Mouse (Mus musculus): ENCODE results near the gene Ranbp10. TPM values are rescaled to one million over a fixed set of nuclear protein-coding genes. Genes with fewer than 3 reads are reported as not detected.

The Ranbp10 gene
- polyA plus RNA-seq (2011; ENCODE audit: insufficient read length, low read depth, missing spikeins) = 18.4 and 18.6 TPM in 2 replicates

GRCm38 (mm10) chr8:105826861-105827848 is at the start of gene Ranbp10, which contains the start of gene Tsnaxip1:
Gene Ranbp10, minus strand, starts transcription at chr8:105827350.
Gene Tsnaxip1, plus strand, starts transcription at chr8:105827731.
- TF ChIP-seq CTCF (IDR thresholded peaks at IDR 0.05; ENCODE audit: borderline replicate concordance, insufficient read depth, low read length) (no peak), POLR2A (IDR thresholded peaks at IDR 0.05; ENCODE audit: low read depth, low read length) (peak; percentile 87)
- Histone ChIP-seq H3K4me1 (ENCODE audit: control insufficient read depth, insufficient read depth, low read length) (no peaks in the 10 kb centered on the region), H3K27ac (ENCODE audit: insufficient read depth, low read length) (peak within 1 kb of the TSS; percentile 58), H3K4me3 (ENCODE audit: insufficient read depth, low read length) (peak within 1 kb of the TSS; percentile 84)

GRCm38 (mm10) chr8:105874301-105874700 is 47.2 kb upstream of the Ranbp10 start:
- Histone ChIP-seq H3K4me3 (ENCODE audit: insufficient read depth, low read length) (no peak overlapping the region), H3K4me1 (ENCODE audit: control insufficient read depth, insufficient read depth, low read length) (peaks cover 14% of the 10 kb centered on the region), H3K27ac (ENCODE audit: insufficient read depth, low read length) (peak overlapping the region; percentile 91)
- TF ChIP-seq CTCF (IDR thresholded peaks at IDR 0.05; ENCODE audit: borderline replicate concordance, insufficient read depth, low read length) (no peak), POLR2A (IDR thresholded peaks at IDR 0.05; ENCODE audit: low read depth, low read length) (no peak)

- no peak overlapping the region for H3K4me3 ChIP-seq (ENCODE audit: insufficient read depth, low read length)
- no peak overlapping the region for H3K27ac ChIP-seq (ENCODE audit: insufficient read depth, low read length)
- TF ChIP-seq POLR2A (IDR thresholded peaks at IDR 0.05; ENCODE audit: low read depth, low read length) (no peak), CTCF (IDR thresholded peaks at IDR 0.05; ENCODE audit: borderline replicate concordance, insufficient read depth, low read length) (peak; percentile 30; the same call in 1 of the 2 replicates)
- H3K4me1 ChIP-seq (ENCODE audit: control insufficient read depth, insufficient read depth, low read length) = peaks cover 5% of the 10 kb centered on the region; the same call in 1 of the 2 replicates
Measured at GRCm38 (mm10) chr8:105866364-105867029, 39.3 kb upstream of the Ranbp10 start.

- no peak for TF ChIP-seq CTCF (IDR thresholded peaks at IDR 0.05; ENCODE audit: borderline replicate concordance, insufficient read depth, low read length)
- no peak for TF ChIP-seq POLR2A (IDR thresholded peaks at IDR 0.05; ENCODE audit: low read depth, low read length)
- Histone ChIP-seq H3K4me1 (ENCODE audit: control insufficient read depth, insufficient read depth, low read length) (peaks cover 7% of the 10 kb centered on the region; the same call in 1 of the 2 replicates), H3K4me3 (ENCODE audit: insufficient read depth, low read length) (peak overlapping the region; percentile 74), H3K27ac (ENCODE audit: insufficient read depth, low read length) (peak overlapping the region; percentile 30)
Measured at GRCm38 (mm10) chr8:105861951-105862350, 34.8 kb upstream of the Ranbp10 start.

- TF ChIP-seq POLR2A (IDR thresholded peaks at IDR 0.05; ENCODE audit: low read depth, low read length) = peak; percentile 84
- no peak for TF ChIP-seq CTCF (IDR thresholded peaks at IDR 0.05; ENCODE audit: borderline replicate concordance, insufficient read depth, low read length)
- H3K27ac ChIP-seq (ENCODE audit: insufficient read depth, low read length) = peak within 1 kb of the TSS; percentile 70
- H3K4me3 ChIP-seq (ENCODE audit: insufficient read depth, low read length) = peak within 1 kb of the TSS; percentile 74
- H3K4me1 ChIP-seq (ENCODE audit: control insufficient read depth, insufficient read depth, low read length) = peaks cover 8% of the 10 kb centered on the region; the same call in 1 of the 2 replicates
Measured at GRCm38 (mm10) chr8:105860143-105860981, 33.2 kb upstream of the Ranbp10 start, which contains the start of gene Nutf2. Gene Nutf2, plus strand, starts transcription at chr8:105860580.

GRCm38 (mm10) chr8:105859314-105859713 is 32.2 kb upstream of the Ranbp10 start:
- TF ChIP-seq POLR2A (IDR thresholded peaks at IDR 0.05; ENCODE audit: low read depth, low read length) (no peak), CTCF (IDR thresholded peaks at IDR 0.05; ENCODE audit: borderline replicate concordance, insufficient read depth, low read length) (no peak)
- Histone ChIP-seq H3K4me1 (ENCODE audit: control insufficient read depth, insufficient read depth, low read length) (peaks cover 8% of the 10 kb centered on the region; the same call in 1 of the 2 replicates), H3K27ac (ENCODE audit: insufficient read depth, low read length) (peak overlapping the region; percentile 70; the same call in 1 of the 2 replicates), H3K4me3 (ENCODE audit: insufficient read depth, low read length) (no peak overlapping the region)

GRCm38 (mm10) chr8:105858495-105858894 is 31.3 kb upstream of the Ranbp10 start:
- H3K27ac ChIP-seq (ENCODE audit: insufficient read depth, low read length) = no peak overlapping the region
- peaks cover 4% of the 10 kb centered on the region; the same call in 1 of the 2 replicates for H3K4me1 ChIP-seq (ENCODE audit: control insufficient read depth, insufficient read depth, low read length)
- TF ChIP-seq POLR2A (IDR thresholded peaks at IDR 0.05; ENCODE audit: low read depth, low read length) (no peak), CTCF (IDR thresholded peaks at IDR 0.05; ENCODE audit: borderline replicate concordance, insufficient read depth, low read length) (no peak)
- no peak overlapping the region for H3K4me3 ChIP-seq (ENCODE audit: insufficient read depth, low read length)

GRCm38 (mm10) chr8:105856168-105856835 is 29.2 kb upstream of the Ranbp10 start:
- Histone ChIP-seq H3K4me1 (ENCODE audit: control insufficient read depth, insufficient read depth, low read length) (peaks cover 2% of the 10 kb centered on the region; the same call in 1 of the 2 replicates), H3K27ac (ENCODE audit: insufficient read depth, low read length) (no peak overlapping the region)

More at GRCm38 (mm10) chr8:105856168-105856835, 29.2 kb upstream of the Ranbp10 start:
- no peak for TF ChIP-seq POLR2A (IDR thresholded peaks at IDR 0.05; ENCODE audit: low read depth, low read length)
- no peak for TF ChIP-seq CTCF (IDR thresholded peaks at IDR 0.05; ENCODE audit: borderline replicate concordance, insufficient read depth, low read length)
- peak overlapping the region; percentile 70 for H3K4me3 ChIP-seq (ENCODE audit: insufficient read depth, low read length)
